Mouse (Mus musculus): Measurements from ENCODE around the gene Dennd6a. TPM values are rescaled to one million over a fixed set of nuclear protein-coding genes. Genes with fewer than 3 reads are reported as not detected.

The Dennd6a gene
- polyA plus RNA-seq, 1 experiment from 2014 or later, result 17.1 TPM

DNA sequence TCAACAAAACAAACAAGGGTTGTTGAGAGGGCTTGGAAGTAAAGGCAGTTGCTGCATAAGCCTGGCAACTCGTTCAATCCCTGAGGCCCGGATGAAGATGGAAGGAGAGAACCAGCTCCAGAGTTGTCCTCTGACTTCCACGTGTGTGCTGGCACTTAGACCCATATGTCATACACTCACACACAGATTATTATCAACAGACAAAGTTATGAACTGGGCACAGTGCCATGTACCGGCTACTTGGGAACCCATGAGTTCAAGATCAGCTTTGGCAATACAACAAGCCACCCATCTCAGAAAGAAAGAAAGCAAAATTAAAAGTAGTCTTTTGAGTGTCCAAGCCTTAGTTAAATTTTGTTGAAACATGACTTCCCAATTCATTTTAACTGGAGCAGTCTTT, 51.6 kb downstream of the Dennd6a start:
- Histone ChIP-seq H3K4me1 (no peaks in the 10 kb centered on the region), H3K36me3 (peaks cover 83% of the 10 kb centered on the region), H3K4me3 (replicated peaks) (no peak overlapping the region), H3K4me2 (no peak overlapping the region), H3K27me3 (replicated peaks) (no peaks in the 10 kb centered on the region), H3K9ac (replicated peaks) (no peak overlapping the region), H3K27ac (replicated peaks) (no peak overlapping the region), H3K9me3 (replicated peaks) (no peaks in the 10 kb centered on the region)
- WGBS, result 91% methylated on average over 4 of the region's 4 CpGs
- no peak for ATAC-seq (ENCODE audit: low FRiP score)

DNA sequence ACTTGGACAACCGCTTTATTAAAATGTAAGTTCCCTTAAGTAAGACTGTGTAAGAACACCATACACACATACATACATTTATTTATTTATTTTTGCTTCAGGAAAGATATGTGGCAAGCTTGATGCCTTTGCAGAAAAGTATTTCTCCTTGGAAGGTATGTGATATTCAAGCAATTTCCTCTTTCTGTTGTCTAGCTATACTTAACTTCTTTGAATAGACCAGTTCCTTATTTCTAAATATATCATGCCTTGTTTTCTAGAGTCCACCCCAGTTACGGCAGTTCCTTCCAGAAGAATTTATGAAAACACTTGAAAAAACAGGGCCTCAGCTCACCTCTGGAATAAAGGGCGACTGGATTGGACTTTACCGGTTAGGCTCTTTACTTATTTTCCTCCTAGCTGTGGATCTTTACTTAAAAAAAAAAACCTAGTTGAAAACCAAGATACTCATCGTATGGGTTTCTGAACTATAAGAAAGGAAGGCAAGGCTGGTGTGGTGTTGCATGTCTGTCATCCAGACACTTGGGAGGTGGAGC, 53.0 kb downstream of the Dennd6a start:
- no peak overlapping the region for H3K9ac ChIP-seq (replicated peaks)
- ATAC-seq (ENCODE audit: low FRiP score), result no peak
- peaks cover 78% of the 10 kb centered on the region for H3K36me3 ChIP-seq
- H3K27ac ChIP-seq (replicated peaks), result no peak overlapping the region
- no peak overlapping the region for H3K4me2 ChIP-seq
- no peaks in the 10 kb centered on the region for H3K27me3 ChIP-seq (replicated peaks)
- no peak overlapping the region for H3K4me3 ChIP-seq (replicated peaks)
- WGBS, result 93% methylated on average over 5 of the region's 5 CpGs
- H3K4me1 ChIP-seq, result no peaks in the 10 kb centered on the region
- H3K9me3 ChIP-seq (replicated peaks), result no peaks in the 10 kb centered on the region

GRCm38 (mm10) chr14:26637025-26637850, 63.6 kb downstream of the Dennd6a start:
- peak overlapping the region; percentile 51 for H3K9ac ChIP-seq (replicated peaks)
- 30% methylated on average over 17 of the region's 17 CpGs for WGBS
- peaks cover 6% of the 10 kb centered on the region for H3K36me3 ChIP-seq
- peak overlapping the region; percentile 68 for H3K4me2 ChIP-seq
- peak overlapping the region; percentile 80 for H3K4me3 ChIP-seq (replicated peaks)
- H3K4me1 ChIP-seq, result peaks cover 32% of the 10 kb centered on the region
- peak overlapping the region; percentile 96 for H3K27ac ChIP-seq (replicated peaks)
- H3K27me3 ChIP-seq (replicated peaks), result no peaks in the 10 kb centered on the region
- peak; percentile 23 for ATAC-seq (ENCODE audit: low FRiP score)
- no peaks in the 10 kb centered on the region for H3K9me3 ChIP-seq (replicated peaks)

DNA sequence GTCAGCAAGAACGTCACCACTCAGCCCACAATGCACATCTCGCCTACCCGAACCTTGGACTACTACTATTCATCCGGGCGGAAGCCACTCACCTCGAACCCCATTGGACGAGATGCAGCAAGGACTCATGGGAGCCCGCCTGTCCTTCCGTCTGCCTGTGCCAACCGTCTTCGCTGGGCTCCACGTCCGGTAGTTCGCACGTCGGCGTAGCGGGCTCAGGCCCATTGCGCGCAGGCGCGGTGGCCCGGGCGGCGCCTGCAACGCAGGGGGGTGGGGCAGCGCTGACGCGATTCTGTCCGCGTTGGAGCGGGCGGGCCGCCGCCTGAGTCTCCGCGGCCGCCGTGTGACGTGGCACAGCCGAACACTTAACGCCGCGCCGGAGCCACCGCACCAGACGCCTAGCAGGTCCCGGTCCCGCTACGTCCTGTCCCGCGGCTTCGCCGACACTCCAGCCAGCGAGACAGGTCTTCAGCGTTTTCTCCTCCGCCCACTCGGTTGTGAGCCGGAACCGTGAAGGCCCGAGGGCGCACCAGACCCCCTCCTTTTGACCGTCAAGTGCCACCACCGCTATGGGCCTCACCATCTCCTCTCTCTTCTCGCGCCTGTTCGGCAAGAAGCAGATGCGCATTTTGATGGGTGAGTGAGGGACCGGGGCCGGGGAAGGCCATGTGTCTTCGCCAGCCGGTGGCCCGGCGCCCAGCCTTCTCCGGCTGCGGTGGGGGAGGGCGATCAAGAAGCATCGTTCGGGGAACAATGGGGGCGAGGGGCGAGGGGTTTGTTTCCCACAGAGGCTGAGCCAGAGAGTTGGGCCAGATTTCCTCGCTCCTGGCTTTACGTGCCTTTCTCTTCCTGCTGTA, 64.4 kb downstream of the Dennd6a start, which contains the start of gene Arf4:
TSS of gene Arf4 (plus strand) at position 224 of the 857 bp plus-strand sequence.
- Histone ChIP-seq H3K9me3 (replicated peaks) (no peaks in the 10 kb centered on the region), H3K36me3 (no peaks in the 10 kb centered on the region), H3K27ac (replicated peaks) (peak within 1 kb of the TSS; percentile 96), H3K4me3 (replicated peaks) (peak within 1 kb of the TSS; percentile 80), H3K4me1 (peaks cover 34% of the 10 kb centered on the region), H3K4me2 (peak within 1 kb of the TSS; percentile 88), H3K9ac (replicated peaks) (peak within 1 kb of the TSS; percentile 93), H3K27me3 (replicated peaks) (no peaks in the 10 kb centered on the region)
- peak; percentile 99 for ATAC-seq (ENCODE audit: low FRiP score)
- WGBS, result under 1% methylated on average over 83 of the region's 83 CpGs

- Histone ChIP-seq H3K4me3 (replicated peaks) (peak overlapping the region; percentile 80), H3K27ac (replicated peaks) (peak overlapping the region; percentile 96), H3K4me1 (peaks cover 35% of the 10 kb centered on the region), H3K27me3 (replicated peaks) (no peaks in the 10 kb centered on the region), H3K36me3 (no peaks in the 10 kb centered on the region), H3K9me3 (replicated peaks) (no peaks in the 10 kb centered on the region), H3K9ac (replicated peaks) (peak overlapping the region; percentile 93), H3K4me2 (peak overlapping the region; percentile 88)
- peak; percentile 12 for ATAC-seq (ENCODE audit: low FRiP score)
- under 1% methylated on average over 16 of the region's 16 CpGs for WGBS
Measured at GRCm38 (mm10) chr14:26638708-26639084, 65.0 kb downstream of the Dennd6a start.

GRCm38 (mm10) chr14:26639251-26639650, 65.6 kb downstream of the Dennd6a start:
- H3K9ac ChIP-seq (replicated peaks), result peak overlapping the region; percentile 93
- peaks cover 36% of the 10 kb centered on the region for H3K4me1 ChIP-seq
- 1% methylated on average over 11 of the region's 11 CpGs for WGBS
- H3K36me3 ChIP-seq, result no peaks in the 10 kb centered on the region
- H3K9me3 ChIP-seq (replicated peaks), result no peaks in the 10 kb centered on the region
- peak overlapping the region; percentile 80 for H3K4me3 ChIP-seq (replicated peaks)
- H3K27me3 ChIP-seq (replicated peaks), result no peaks in the 10 kb centered on the region
- ATAC-seq (ENCODE audit: low FRiP score), result no peak
- H3K4me2 ChIP-seq, result peak overlapping the region; percentile 88
- peak overlapping the region; percentile 96 for H3K27ac ChIP-seq (replicated peaks)

DNA sequence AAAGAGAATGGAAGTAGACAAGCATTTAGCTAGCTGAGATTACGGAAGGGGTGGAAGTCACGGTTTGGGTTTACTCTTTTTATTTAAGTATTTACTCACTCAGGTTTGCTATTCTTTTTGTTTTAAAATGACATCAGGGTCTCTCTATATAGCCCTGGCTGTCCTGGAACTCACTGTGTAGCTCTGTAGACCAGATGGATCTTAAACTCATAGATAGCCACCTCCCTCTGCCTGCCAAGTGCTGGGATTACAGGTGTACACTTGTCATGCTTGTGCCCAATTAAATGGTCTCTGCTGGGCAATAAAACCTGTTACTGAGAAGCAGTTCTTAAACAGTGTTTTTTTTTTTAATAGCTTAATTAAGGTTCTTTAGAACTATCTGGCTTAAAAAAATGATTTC, 66.3 kb downstream of the Dennd6a start:
- no peak for ATAC-seq (ENCODE audit: low FRiP score)
- Histone ChIP-seq H3K9ac (replicated peaks) (peak overlapping the region; percentile 93; the same call in 1 of the 2 replicates), H3K36me3 (no peaks in the 10 kb centered on the region), H3K27me3 (replicated peaks) (no peaks in the 10 kb centered on the region), H3K4me2 (peak overlapping the region; percentile 88), H3K4me1 (peaks cover 38% of the 10 kb centered on the region), H3K27ac (replicated peaks) (no peak overlapping the region), H3K9me3 (replicated peaks) (no peaks in the 10 kb centered on the region), H3K4me3 (replicated peaks) (peak overlapping the region; percentile 80)
- WGBS, result 28% methylated on average over 2 of the region's 2 CpGs

DNA sequence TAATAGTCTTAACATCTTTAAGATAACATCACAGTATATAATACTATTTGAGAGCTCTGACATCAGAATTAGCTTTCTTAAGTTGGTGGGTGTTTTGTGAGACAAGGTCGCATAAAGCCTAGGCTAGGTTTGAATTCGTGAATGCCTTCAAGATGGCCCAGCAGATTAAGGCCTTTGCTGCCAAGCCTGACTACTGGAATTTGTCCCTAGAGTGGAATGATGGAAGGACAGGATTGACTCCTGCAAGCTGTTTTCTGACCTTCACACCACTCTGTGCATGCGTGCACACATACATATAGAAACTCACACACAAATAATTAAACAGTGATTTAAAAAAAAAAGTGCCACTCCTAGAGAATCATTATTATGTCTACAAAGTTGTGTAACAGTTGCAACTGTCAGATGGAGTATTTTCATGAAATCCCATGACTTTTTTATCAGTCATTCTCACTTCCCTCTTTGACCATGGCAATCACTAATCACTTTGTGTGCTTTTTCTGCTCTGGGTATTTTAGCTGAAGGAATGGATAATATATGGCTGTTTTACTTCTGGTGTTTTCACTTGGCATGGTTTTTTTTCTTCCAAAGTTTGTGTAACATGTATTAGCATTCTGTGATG, 69.5 kb downstream of the Dennd6a start:
- WGBS, result 70% methylated on average over 3 of the region's 3 CpGs
- Histone ChIP-seq H3K36me3 (peaks cover 8% of the 10 kb centered on the region), H3K9me3 (replicated peaks) (no peaks in the 10 kb centered on the region), H3K4me2 (no peak overlapping the region), H3K4me3 (replicated peaks) (no peak overlapping the region), H3K27ac (replicated peaks) (no peak overlapping the region), H3K4me1 (peaks cover 44% of the 10 kb centered on the region), H3K27me3 (replicated peaks) (no peaks in the 10 kb centered on the region), H3K9ac (replicated peaks) (no peak overlapping the region)
- no peak for ATAC-seq (ENCODE audit: low FRiP score)

DNA sequence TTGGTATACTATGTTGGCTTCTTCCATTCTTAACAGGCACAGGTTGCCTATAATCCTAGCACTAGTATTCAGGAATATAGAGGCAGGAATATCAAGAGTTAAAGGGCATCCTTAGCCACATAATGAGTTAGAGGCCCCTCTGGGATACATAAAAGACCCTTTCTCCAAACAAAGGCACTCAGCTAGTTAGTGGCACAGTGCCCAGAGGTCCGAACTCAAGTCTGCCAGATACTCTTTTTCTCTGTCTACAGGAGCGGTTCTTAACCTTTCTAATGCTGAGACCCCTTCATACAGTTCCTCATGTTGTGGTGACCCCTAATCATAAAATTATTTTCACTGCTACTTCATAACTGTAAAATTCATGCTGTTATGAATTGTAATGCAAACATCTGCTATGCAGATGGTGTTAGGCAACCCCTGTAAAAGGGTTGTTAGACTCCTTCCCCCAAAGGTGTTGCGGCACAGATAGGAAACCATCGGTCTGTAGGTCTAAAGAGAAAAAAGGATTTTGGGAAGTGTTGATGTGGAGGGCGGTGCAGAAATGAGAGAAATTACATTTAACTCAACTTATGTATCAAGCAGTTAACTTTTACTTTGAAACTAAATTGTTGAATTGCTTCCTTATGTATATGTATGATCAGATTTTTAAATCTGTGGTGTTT, 72.5 kb downstream of the Dennd6a start:
- H3K4me1 ChIP-seq, result peaks cover 28% of the 10 kb centered on the region
- no peak overlapping the region for H3K27ac ChIP-seq (replicated peaks)
- no peaks in the 10 kb centered on the region for H3K9me3 ChIP-seq (replicated peaks)
- peak overlapping the region; percentile 13; the same call in 1 of the 2 replicates for H3K4me2 ChIP-seq
- no peak for ATAC-seq (ENCODE audit: low FRiP score)
- peaks cover 10% of the 10 kb centered on the region for H3K36me3 ChIP-seq
- no peak overlapping the region for H3K9ac ChIP-seq (replicated peaks)
- 31% methylated on average over 5 of the region's 5 CpGs for WGBS
- no peaks in the 10 kb centered on the region for H3K27me3 ChIP-seq (replicated peaks)
- H3K4me3 ChIP-seq (replicated peaks), result no peak overlapping the region

DNA sequence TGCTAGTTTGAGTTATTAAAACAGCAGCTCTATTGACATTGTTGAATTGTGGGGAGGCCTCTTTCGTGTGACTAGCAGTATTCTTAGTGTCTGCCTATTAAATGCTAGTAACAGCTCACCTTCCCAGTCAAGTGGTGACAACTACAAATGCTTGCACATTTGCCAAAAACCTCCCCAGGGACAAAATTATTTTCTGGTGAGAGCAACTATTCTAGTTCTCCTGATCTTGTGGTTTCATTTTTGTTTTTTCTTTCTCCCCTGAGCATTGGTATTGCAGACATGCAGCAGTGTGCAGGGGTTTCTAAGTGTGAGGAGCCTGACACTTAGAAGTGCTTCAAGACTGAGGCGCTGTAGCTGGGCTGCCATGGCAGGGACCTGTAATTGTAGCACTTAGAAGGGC, 74.2 kb downstream of the Dennd6a start:
- Histone ChIP-seq H3K4me3 (replicated peaks) (no peak overlapping the region), H3K27me3 (replicated peaks) (no peaks in the 10 kb centered on the region), H3K4me1 (peaks cover 19% of the 10 kb centered on the region), H3K9ac (replicated peaks) (no peak overlapping the region), H3K9me3 (replicated peaks) (no peaks in the 10 kb centered on the region), H3K27ac (replicated peaks) (no peak overlapping the region), H3K36me3 (peaks cover 17% of the 10 kb centered on the region), H3K4me2 (no peak overlapping the region)
- WGBS, result 81% methylated on average over 2 of the region's 2 CpGs
- no peak for ATAC-seq (ENCODE audit: low FRiP score)

DNA sequence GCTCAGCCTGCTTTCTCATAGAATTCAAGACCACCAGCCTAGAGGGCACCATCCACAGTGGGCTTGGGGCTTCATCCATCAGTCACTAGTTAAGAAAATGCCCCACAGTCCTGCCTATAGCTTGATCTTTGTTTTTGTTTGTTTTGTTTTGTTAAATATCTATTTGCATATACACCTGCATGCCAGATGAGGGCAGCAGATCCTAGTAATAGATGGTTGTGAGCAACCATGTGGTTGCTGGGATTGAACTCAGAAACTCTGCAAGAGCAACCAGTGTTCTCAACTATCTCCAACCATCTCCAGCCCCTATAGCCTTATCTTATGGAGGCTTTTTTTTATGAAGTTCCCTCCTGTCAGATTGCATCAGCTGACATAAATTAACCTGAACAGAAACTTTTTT, 78.2 kb downstream of the Dennd6a start:
- no peak overlapping the region for H3K4me3 ChIP-seq (replicated peaks)
- H3K9ac ChIP-seq (replicated peaks), result no peak overlapping the region
- no peak for ATAC-seq (ENCODE audit: low FRiP score)
- no peak overlapping the region for H3K27ac ChIP-seq (replicated peaks)
- peaks cover 46% of the 10 kb centered on the region for H3K36me3 ChIP-seq
- 0 out of 2 replicates have a peak, but pooled peaks cover 5% of the 10 kb centered on the region for H3K4me1 ChIP-seq
- H3K27me3 ChIP-seq (replicated peaks), result no peaks in the 10 kb centered on the region
- no peak overlapping the region for H3K4me2 ChIP-seq
- H3K9me3 ChIP-seq (replicated peaks), result no peaks in the 10 kb centered on the region

Measured in neural tube, embryonic 15.5 days (tissue).